In genomic region chr9:28471501-28471900, GRCm38 (mm10) we compare ENCODE assay signal across 14 mouse cellular contexts.
"Had no signal": no experiment of that assay in that cellular context is flagged by ENCODE, and none has a peak within 500 bp of the region (broad histone marks: within the 10 kb centered on the region; RNA-seq: fewer than 3 reads in every experiment).

No protein-coding gene starts in this region.

- ATAC-seq: intestine, embryonic 15.5 days; liver, postnatal 0 days had no signal

- H3K9me3 ChIP-seq: intestine, embryonic 15.5 days; limb, embryonic 12.5 days; liver, embryonic 13.5 days; midbrain, embryonic 12.5 days; neural tube, embryonic 15.5 days had no signal

- H3K27ac ChIP-seq: hindbrain, embryonic 14.5 days; intestine, embryonic 15.5 days; limb, embryonic 12.5 days; liver, embryonic 13.5 days; midbrain, embryonic 12.5 days; neural tube, embryonic 15.5 days had no signal

- H3K36me3 ChIP-seq: intestine, embryonic 15.5 days; limb, embryonic 12.5 days; liver, embryonic 13.5 days; midbrain, embryonic 12.5 days; neural tube, embryonic 15.5 days had no signal

- H3K4me3 ChIP-seq: intestine, embryonic 15.5 days; limb, embryonic 12.5 days; liver, embryonic 13.5 days; midbrain, embryonic 12.5 days; myocyte; neural tube, embryonic 15.5 days had no signal

- H3K9ac ChIP-seq: hindbrain, embryonic 14.5 days; intestine, embryonic 15.5 days; limb, embryonic 12.5 days; liver, embryonic 13.5 days; liver, postnatal 0 days; midbrain, embryonic 12.5 days; neural tube, embryonic 15.5 days had no signal

- H3K4me1 ChIP-seq: intestine, embryonic 15.5 days; limb, embryonic 12.5 days; liver, embryonic 13.5 days; midbrain, embryonic 12.5 days; neural tube, embryonic 15.5 days had no signal

- H3K4me2 ChIP-seq: hindbrain, embryonic 14.5 days; intestine, embryonic 15.5 days; limb, embryonic 12.5 days; liver, embryonic 13.5 days; midbrain, embryonic 12.5 days; neural tube, embryonic 15.5 days had no signal

- DNase-seq: layer of hippocampus, adult 9-11 months; layer of hippocampus, postnatal 36 days; liver; liver, embryonic 13.5 days; liver, postnatal 0 days; right cerebral cortex, adult 18-20 months; right cerebral cortex, postnatal 25 days; thymus, postnatal 36 days had no signal

- H3K27me3 ChIP-seq: intestine, embryonic 15.5 days; limb, embryonic 12.5 days; liver, embryonic 13.5 days; midbrain, embryonic 12.5 days; neural tube, embryonic 15.5 days had no signal
